Mouse (Mus musculus) testis, postnatal 10 days (tissue): ENCODE results near the gene Wbp1.
A peak's percentile ranks its signal among the peaks of the same experiment; 100 is the strongest.

Experiments
- DNase-seq: peaks from one replicate; pipeline ENCODE4 v3.0.0; 2021; ENCODE audit warnings: low spot score

The Wbp1 gene

GRCm38 (mm10) chr6:83140044-83140443 is 18.7 kb upstream of the Wbp1 start:
- no peak for DNase-seq

GRCm38 (mm10) chr6:83138056-83138455 is 16.7 kb upstream of the Wbp1 start:
- no peak for DNase-seq

- DNase-seq = peak; percentile 97
Measured at GRCm38 (mm10) chr6:83137576-83137950, 16.2 kb upstream of the Wbp1 start.

- peak; percentile 83 for DNase-seq
Measured at GRCm38 (mm10) chr6:83136881-83137575, 15.7 kb upstream of the Wbp1 start.

GRCm38 (mm10) chr6:83136291-83136880 is 15.0 kb upstream of the Wbp1 start:
- no peak for DNase-seq

GRCm38 (mm10) chr6:83135571-83136161 is 14.3 kb upstream of the Wbp1 start:
- peak; percentile 73 for DNase-seq

- no peak for DNase-seq
Measured at GRCm38 (mm10) chr6:83134951-83135513, 13.7 kb upstream of the Wbp1 start, which contains the start of gene Rtkn. Gene Rtkn (plus strand): TSS chr6:83135463.

GRCm38 (mm10) chr6:83134226-83134625 is 12.9 kb upstream of the Wbp1 start:
- no peak for DNase-seq

GRCm38 (mm10) chr6:83132176-83132919 is 11.0 kb upstream of the Wbp1 start:
- DNase-seq = no peak

GRCm38 (mm10) chr6:83131469-83132034 is 10.2 kb upstream of the Wbp1 start:
- no peak for DNase-seq

- no peak for DNase-seq
Measured at GRCm38 (mm10) chr6:83127419-83127818, 6.1 kb upstream of the Wbp1 start.

GRCm38 (mm10) chr6:83125331-83125730 is 4.0 kb upstream of the Wbp1 start, which contains the start of gene Ino80b:
Gene Ino80b (minus strand): TSS chr6:83125431.
- no peak for DNase-seq

GRCm38 (mm10) chr6:83124851-83125312 is 3.5 kb upstream of the Wbp1 start:
- DNase-seq = peak; percentile 87

GRCm38 (mm10) chr6:83122961-83123360 is 1.6 kb upstream of the Wbp1 start:
- no peak for DNase-seq

GRCm38 (mm10) chr6:83121863-83122710 is 728 bp upstream of the Wbp1 start:
- DNase-seq = peak; percentile 72

- no peak for DNase-seq
Measured at GRCm38 (mm10) chr6:83119734-83120051, 1.7 kb downstream of the Wbp1 start.

GRCm38 (mm10) chr6:83118825-83119733 is 2.3 kb downstream of the Wbp1 start:
- no peak for DNase-seq

GRCm38 (mm10) chr6:83118369-83118768 is 3.0 kb downstream of the Wbp1 start:
- DNase-seq = no peak

GRCm38 (mm10) chr6:83117616-83118015 is 3.7 kb downstream of the Wbp1 start:
- no peak for DNase-seq

GRCm38 (mm10) chr6:83117165-83117438 is 4.3 kb downstream of the Wbp1 start:
- DNase-seq = no peak
